Mouse (Mus musculus): ENCODE data around the gene Rps11.

DNA sequence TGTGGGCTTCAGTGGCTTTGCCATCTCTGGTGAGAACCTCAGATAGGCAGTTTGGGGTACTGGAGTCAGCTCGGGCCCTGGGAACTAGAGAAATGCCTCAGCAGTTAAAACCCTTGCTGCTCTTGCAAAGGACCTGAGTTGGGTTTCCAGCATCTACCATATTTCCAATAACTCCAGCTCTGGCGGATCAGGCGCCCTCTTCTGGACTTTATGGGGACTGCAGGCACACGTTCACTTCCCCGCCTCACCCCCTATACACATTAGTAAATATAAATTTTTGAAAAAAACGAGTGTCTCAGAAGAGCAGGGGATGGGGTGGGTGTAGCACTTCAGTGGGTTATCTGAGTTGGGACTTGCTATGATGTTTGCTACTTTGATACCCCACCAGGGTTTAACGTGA lies 48.7 kb upstream of the Rps11 start:
- TF ChIP-seq CTCF (conservative IDR thresholded peaks at IDR 0.05; ENCODE audit: low read length) (peak; percentile 95), NANOG (IDR thresholded peaks at IDR 0.05; ENCODE audit: borderline replicate concordance, low read length) (no peak)
